Mouse (Mus musculus) small intestine, adult 2 months (tissue): Measurements from ENCODE around the gene Cir1.

Experiments used
- CTCF ChIP-seq: fragments of 200-500 bp; IDR thresholded peaks from 2 replicates; pipeline ENCODE4 v1.5.1; 2012; ENCODE audit warnings: low read depth, mild to moderate bottlenecking, control low read depth, inconsistent platforms, low read length, moderate library complexity, mixed read lengths; ENCODE audit not compliant: insufficient replicate concordance, insufficient read length; ENCODE audit errors: extremely low read depth
- POLR2A ChIP-seq: fragments of 200-500 bp; IDR thresholded peaks from 2 replicates; pipeline ENCODE4 v1.6.1; 2012; ENCODE audit warnings: low read depth, mild to moderate bottlenecking, control low read depth, inconsistent platforms, low read length, moderate library complexity

GRCm38 (mm10) chr2:73291130-73291529, 21.4 kb downstream of the Cir1 start:
- TF ChIP-seq CTCF (no peak), POLR2A (no peak)
